Mouse (Mus musculus): ENCODE results near the gene Kcnj11. TPM values are rescaled to one million over a fixed set of nuclear protein-coding genes. Genes with fewer than 3 reads are reported as not detected.

Kcnj11 gene
- total RNA-seq, 2 experiments from 2014 or later: not detected

DNA sequence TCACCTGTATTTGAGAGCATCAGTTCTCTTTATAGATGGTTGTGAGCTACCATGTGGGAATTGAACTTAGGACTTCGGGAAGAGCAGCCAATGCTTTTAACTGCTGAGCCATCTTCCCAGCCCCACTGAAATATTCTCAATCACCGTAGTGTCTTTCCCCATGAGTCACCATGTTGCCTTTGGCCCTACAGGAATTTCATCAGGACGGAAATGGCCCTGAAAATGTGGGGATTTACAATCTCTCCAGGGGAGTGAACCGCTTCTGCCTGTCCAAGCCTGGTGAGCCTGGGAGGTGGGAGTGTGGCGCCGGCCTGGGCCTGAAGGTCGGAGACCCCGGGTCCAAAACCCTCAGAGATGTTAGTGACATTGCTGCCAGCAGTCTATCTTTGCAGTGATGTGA is 39.9 kb downstream of the Kcnj11 start:
- no peak for ATAC-seq (replicated peaks; ENCODE audit: low FRiP score, low TSS enrichment, poor library complexity, severe bottlenecking)

DNA sequence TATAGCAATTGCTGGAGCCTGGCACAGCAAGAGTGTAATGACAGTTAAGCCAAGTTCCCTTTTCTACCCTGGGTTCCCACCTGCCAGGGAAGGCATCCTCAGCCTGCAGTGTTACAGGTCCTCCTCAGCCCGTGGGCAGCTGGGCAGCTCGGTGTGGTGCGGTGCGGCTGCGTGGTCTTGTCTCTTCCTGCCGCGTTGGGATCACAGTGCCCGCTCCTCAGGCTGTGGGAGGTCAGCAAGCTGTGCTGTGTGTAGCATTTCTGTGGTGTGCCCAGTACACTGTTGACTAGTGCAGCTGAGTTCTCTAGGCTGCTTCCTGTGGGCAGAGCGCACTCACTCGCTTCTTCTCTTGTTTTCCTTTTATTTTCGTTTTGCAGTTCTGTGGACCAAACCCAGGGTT is 41.7 kb downstream of the Kcnj11 start:
- ATAC-seq (replicated peaks; ENCODE audit: low FRiP score, low TSS enrichment, poor library complexity, severe bottlenecking): peak; percentile 42

DNA sequence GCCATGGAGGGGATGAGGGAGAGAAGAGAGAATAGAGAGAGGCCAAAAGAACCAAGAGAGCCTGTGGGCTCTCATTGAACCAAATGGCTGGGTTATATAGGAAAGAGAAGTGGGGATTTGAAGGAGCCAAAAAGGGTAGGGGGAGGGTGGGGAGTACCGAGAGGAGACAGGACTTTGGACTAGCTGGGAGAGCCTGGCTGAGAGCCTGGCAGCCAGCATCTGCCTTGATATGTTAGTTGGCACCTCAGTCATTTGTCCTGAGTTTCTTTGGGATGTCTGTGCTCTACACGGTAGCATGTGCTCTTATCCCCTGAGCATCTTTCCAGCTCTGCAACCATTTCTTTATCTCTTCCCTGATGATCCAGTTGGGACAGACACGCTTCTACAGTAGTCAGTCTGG is 47.0 kb downstream of the Kcnj11 start:
- no peak for ATAC-seq (replicated peaks; ENCODE audit: low FRiP score, low TSS enrichment, poor library complexity, severe bottlenecking)

DNA sequence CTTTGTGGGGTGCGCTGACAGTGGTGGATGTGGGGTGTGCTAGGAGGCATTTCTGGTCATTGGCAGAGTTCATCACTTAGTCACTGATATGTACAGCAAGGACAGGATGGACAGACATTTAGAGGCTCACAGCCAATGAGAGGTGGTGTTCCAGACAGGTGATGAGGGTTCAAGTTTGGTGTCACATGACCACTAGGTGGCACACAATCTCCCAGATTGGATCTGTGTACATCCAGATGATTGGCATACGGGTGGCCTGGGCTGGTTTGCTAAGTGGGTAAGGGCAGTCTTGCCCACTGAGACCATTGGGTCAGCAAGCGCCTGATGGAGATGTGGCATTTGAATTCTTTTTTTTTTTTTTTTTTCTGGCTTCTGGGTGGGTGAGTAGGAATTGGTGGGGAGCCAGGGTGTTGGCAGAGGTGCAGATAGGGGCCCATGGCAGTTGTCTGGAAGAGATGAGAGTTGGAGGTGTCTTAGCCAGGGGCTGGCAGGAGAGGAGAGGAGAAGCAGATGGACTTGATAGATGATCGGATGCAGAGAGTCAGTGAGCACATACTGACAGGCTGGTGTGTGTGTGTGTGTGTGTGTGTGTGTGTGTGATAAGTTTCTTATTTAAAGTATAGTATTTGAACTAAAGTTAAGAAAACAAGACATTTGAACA is 48.3 kb downstream of the Kcnj11 start:
- ATAC-seq (replicated peaks; ENCODE audit: low FRiP score, low TSS enrichment, poor library complexity, severe bottlenecking): peak; percentile 89

DNA sequence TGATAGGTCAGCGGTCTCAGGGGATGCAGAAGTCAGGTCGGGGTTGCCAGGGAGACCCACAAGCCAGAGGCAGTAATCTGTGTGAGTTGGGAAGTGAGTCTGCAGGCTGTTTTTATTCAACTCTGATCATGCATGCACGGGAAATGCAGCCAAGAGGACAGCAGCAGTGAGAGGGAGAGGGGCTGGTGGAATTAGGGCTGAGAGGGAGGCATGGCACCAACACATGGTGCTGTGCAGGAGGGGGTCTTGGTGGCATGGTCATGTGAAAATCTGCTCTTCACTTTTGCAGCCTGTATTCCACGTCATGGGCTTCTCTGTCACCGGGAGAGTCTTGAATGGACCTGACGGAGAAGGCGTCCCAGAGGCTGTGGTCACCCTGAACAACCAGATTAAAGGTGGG is 50.6 kb downstream of the Kcnj11 start:
- ATAC-seq (replicated peaks; ENCODE audit: low FRiP score, low TSS enrichment, poor library complexity, severe bottlenecking): no peak

DNA sequence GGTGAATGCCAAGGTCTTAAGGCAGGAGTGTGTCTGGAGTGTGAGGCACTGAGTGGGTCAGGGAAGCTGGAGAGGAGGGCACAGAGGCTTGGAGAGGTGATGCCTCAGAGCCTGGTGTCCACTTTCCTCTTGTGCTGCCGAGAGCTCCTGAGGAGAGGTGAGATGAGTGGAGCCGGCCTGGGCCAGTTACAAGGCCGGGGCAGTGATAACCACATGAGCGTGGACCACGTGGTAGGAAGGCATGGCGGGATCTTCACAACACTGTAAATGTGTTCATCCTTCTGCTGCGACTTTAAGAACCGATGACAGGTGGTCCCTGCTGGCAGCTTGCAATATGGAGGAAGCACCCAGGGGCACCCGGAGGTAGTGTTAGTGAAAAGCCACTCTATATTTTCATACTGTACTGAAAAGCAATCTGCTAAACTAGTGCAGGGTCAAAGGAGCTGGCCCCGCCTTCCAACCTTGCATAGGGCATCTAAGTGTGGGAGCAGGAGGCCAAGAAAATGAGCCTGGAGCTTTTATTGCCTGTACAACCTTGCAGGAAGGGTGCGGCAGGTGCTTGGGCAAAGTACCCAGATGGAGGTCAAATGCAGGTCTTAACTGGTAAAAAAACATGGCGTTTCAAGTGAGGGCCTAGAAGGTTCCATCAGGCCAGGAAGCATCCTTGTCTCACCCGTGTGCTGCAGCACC is 52.5 kb downstream of the Kcnj11 start:
- no peak for ATAC-seq (replicated peaks; ENCODE audit: low FRiP score, low TSS enrichment, poor library complexity, severe bottlenecking)

DNA sequence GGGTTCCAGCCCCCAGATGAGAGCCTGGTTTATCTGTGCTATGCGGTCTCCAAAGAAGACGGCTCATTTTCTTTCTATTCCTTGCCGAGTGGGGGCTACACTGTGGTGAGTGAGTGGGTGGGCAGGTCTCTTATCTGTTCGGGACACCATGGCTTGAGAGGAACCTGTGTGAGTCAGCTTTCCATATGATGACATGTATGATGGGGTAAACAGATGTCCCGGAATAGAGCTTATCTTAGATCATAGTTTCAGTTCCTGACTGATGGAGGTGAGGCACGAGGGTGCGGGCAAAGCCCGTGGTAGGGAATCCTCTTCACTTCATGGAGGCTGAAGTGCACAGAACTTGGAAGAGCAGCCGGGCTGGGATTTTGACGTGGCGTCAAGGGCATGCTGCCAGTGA is 54.7 kb downstream of the Kcnj11 start:
- ATAC-seq (replicated peaks; ENCODE audit: low FRiP score, low TSS enrichment, poor library complexity, severe bottlenecking): no peak

DNA sequence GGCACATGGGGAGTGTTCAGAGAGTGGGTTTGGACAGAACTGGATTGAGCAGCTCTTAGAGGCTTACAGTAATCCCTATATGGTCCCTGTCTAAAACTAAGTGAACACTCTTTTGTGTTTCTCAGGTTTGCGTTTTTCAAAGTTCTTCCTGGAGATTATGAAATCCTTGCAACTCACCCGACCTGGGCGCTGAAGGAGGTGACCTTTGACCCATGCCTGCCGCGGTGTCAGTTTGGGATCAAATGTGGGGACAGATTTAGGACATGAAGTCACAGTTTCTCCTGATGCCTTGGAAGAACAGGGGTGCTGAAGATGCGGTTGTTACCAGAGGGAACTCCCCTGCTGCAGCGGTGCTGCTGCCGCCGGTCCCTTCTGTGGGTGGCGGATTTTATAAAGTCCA is 56.5 kb downstream of the Kcnj11 start:
- no peak for ATAC-seq (replicated peaks; ENCODE audit: low FRiP score, low TSS enrichment, poor library complexity, severe bottlenecking)

Other genes with a start within 250 kb of the Kcnj11 start
- gene Kdelr1, start 228.0 kb downstream of the Kcnj11 start, total RNA-seq (2014; fragmentation: Nextera tagmentation): 76.7 and 91.3 TPM in 2 replicates
- gene Kdelr1, start 228.0 kb downstream of the Kcnj11 start, total RNA-seq (2017): 44.4 and 50.2 TPM in 2 replicates
- gene Grin2d, start 222.4 kb downstream of the Kcnj11 start, total RNA-seq (2014; fragmentation: Nextera tagmentation): 0.92 TPM in 1 of 2 replicates, not detected in the other
- gene Grin2d, start 222.4 kb downstream of the Kcnj11 start, total RNA-seq (2017): 0.23 TPM in 1 of 2 replicates, not detected in the other
- not detected in 2 replicates for gene Syngr4, start 204.1 kb downstream of the Kcnj11 start, total RNA-seq (2014; fragmentation: Nextera tagmentation)
- not detected in 2 replicates for gene Syngr4, start 204.1 kb downstream of the Kcnj11 start, total RNA-seq (2017)
- 9.1 and 10.3 TPM in 2 replicates for gene Tmem143, start 203.8 kb downstream of the Kcnj11 start, total RNA-seq (2014; fragmentation: Nextera tagmentation)
- gene Tmem143, start 203.8 kb downstream of the Kcnj11 start, total RNA-seq (2017): 7.3 and 11.3 TPM in 2 replicates
- gene Emp3, start 179.4 kb downstream of the Kcnj11 start, total RNA-seq (2014; fragmentation: Nextera tagmentation): 167 and 180 TPM in 2 replicates
- 109 and 112 TPM in 2 replicates for gene Emp3, start 179.4 kb downstream of the Kcnj11 start, total RNA-seq (2017)
- gene Ccdc114, start 176.7 kb downstream of the Kcnj11 start, total RNA-seq (2014; fragmentation: Nextera tagmentation): 2.3 and 5.3 TPM in 2 replicates
- 4.1 and 4.6 TPM in 2 replicates for gene Ccdc114, start 176.7 kb downstream of the Kcnj11 start, total RNA-seq (2017)
- not detected in 2 replicates for gene Abcc6, start 70.5 kb downstream of the Kcnj11 start, total RNA-seq (2014; fragmentation: Nextera tagmentation)
- gene Abcc6, start 70.5 kb downstream of the Kcnj11 start, total RNA-seq (2017): not detected in 2 replicates
- gene Nomo1, start 67.1 kb downstream of the Kcnj11 start, total RNA-seq (2014; fragmentation: Nextera tagmentation): 86.4 and 105 TPM in 2 replicates
- gene Nomo1, start 67.1 kb downstream of the Kcnj11 start, total RNA-seq (2017): 76.8 and 89.3 TPM in 2 replicates
- gene Abcc8, start 79.3 kb upstream of the Kcnj11 start, total RNA-seq (2014; fragmentation: Nextera tagmentation): not detected in 2 replicates
- gene Abcc8, start 79.3 kb upstream of the Kcnj11 start, total RNA-seq (2017): not detected in 2 replicates
- not detected in 2 replicates for gene Ush1c, start 137.7 kb upstream of the Kcnj11 start, total RNA-seq (2014; fragmentation: Nextera tagmentation)
- not detected in 2 replicates for gene Ush1c, start 137.7 kb upstream of the Kcnj11 start, total RNA-seq (2017)
- not detected in 2 replicates for gene Otog, start 140.2 kb upstream of the Kcnj11 start, total RNA-seq (2014; fragmentation: Nextera tagmentation)
- not detected in 2 replicates for gene Otog, start 140.2 kb upstream of the Kcnj11 start, total RNA-seq (2017)